Mouse (Mus musculus) forebrain, embryonic 11.5 days (tissue): Measurements from ENCODE around the gene Phldb1. TPM values are rescaled to one million over a fixed set of nuclear protein-coding genes. Genes with fewer than 3 reads are reported as not detected.
"Not testable (repeated sequence)": the region's sequence is repeated elsewhere in the genome, so short reads cannot be mapped to it uniquely, and the experiment has no call there.

Experiments
- ATAC-seq: fragments of 200-750 bp; cut with Nextera tagmentation; replicated peaks from 2 replicates; pipeline ENCODE4 v1.8.0; 2017; ENCODE audit warnings: moderate TSS enrichment; ENCODE audit not compliant: low FRiP score
- DNase-seq: peaks from one replicate; pipeline ENCODE4 v3.0.0-alpha.2; 2017; ENCODE audit warnings: low spot score
- H3K27ac ChIP-seq: fragments of 300-500 bp; sonication (generic); 2 replicates; pipeline ENCODE4 v1.5.1; 2014; ENCODE audit warnings: low read depth, low read length
- H3K27me3 ChIP-seq: fragments of 300-500 bp; sonication (generic); 2 replicates; pipeline ENCODE4 v1.6.1; 2014; ENCODE audit warnings: mild to moderate bottlenecking, low read length, mixed read lengths; ENCODE audit not compliant: control insufficient read depth, insufficient read depth
- H3K36me3 ChIP-seq: fragments of 300-500 bp; sonication (generic); 2 replicates; pipeline ENCODE4 v1.6.1; 2014; ENCODE audit warnings: mild to moderate bottlenecking, low read length, moderate library complexity, mixed read lengths; ENCODE audit not compliant: control insufficient read depth, insufficient read depth
- H3K4me1 ChIP-seq: fragments of 300-500 bp; sonication (generic); replicated peaks from 2 replicates; pipeline ENCODE4 v1.6.1; 2014; ENCODE audit warnings: low read length, mixed read lengths; ENCODE audit not compliant: control insufficient read depth, insufficient read depth
- H3K4me2 ChIP-seq: fragments of 300-500 bp; sonication (generic); 2 replicates; pipeline ENCODE4 v1.6.1; 2014; ENCODE audit warnings: low read depth, mild to moderate bottlenecking, low read length, moderate library complexity, mixed read lengths; ENCODE audit not compliant: severe bottlenecking
- H3K4me3 ChIP-seq: fragments of 300-500 bp; sonication (generic); 2 replicates; pipeline ENCODE4 v1.5.1; 2014; ENCODE audit warnings: low read depth, low read length
- H3K9ac ChIP-seq: fragments of 300-500 bp; sonication (generic); 2 replicates; pipeline ENCODE4 v1.6.1; 2014; ENCODE audit warnings: low read length
- H3K9me3 ChIP-seq: fragments of 300-500 bp; sonication (generic); 2 replicates; pipeline ENCODE4 v1.6.1; 2016; ENCODE audit warnings: low read length, mixed read lengths; ENCODE audit not compliant: control insufficient read depth
- WGBS: fragments of 180-500 bp; shearing (Covaris S2); extraction: QIAGEN DNeasy Blood & Tissue Kit; methylation state at CpG from one replicate; pipeline ENCODE4 v1.1.7; 2014; 5-methylcytosine and 5-hydroxymethylcytosine counted together
- polyA plus RNA-seq: library from polyadenylated mRNA; unstranded; fragments of >200 nt; fragmentation: Nextera tagmentation; extraction: Ambion mirVana; gene quantifications from 2 replicates; pipeline ENCODE4 v1.2.1, GENCODE M21; 2014

Gene Phldb1
- polyA plus RNA-seq, 1 experiment from 2014 or later: 46.0 TPM

- no peak overlapping the region for H3K4me2 ChIP-seq
- no peaks in the 10 kb centered on the region for H3K27me3 ChIP-seq
- no peaks in the 10 kb centered on the region for H3K36me3 ChIP-seq
- no peak overlapping the region for H3K27ac ChIP-seq
- ATAC-seq: no peak
- no peaks in the 10 kb centered on the region for H3K4me1 ChIP-seq
- no peak for DNase-seq
- H3K9ac ChIP-seq: no peak overlapping the region
- no peaks in the 10 kb centered on the region for H3K9me3 ChIP-seq
- WGBS: 93% methylated on average over 8 of the region's 8 CpGs
- H3K4me3 ChIP-seq: no peak overlapping the region
Observed at GRCm38 (mm10) chr9:44647026-44647425, 88.0 kb downstream of the Phldb1 start.

GRCm38 (mm10) chr9:44646366-44646765, 88.6 kb downstream of the Phldb1 start:
- no peak overlapping the region for H3K27ac ChIP-seq
- no peaks in the 10 kb centered on the region for H3K36me3 ChIP-seq
- H3K4me3 ChIP-seq: no peak overlapping the region
- no peak overlapping the region for H3K4me2 ChIP-seq
- H3K4me1 ChIP-seq: no peaks in the 10 kb centered on the region
- no peak for ATAC-seq
- no peaks in the 10 kb centered on the region for H3K27me3 ChIP-seq
- H3K9ac ChIP-seq: no peak overlapping the region
- 95% methylated on average over 6 of the region's 6 CpGs for WGBS
- no peaks in the 10 kb centered on the region for H3K9me3 ChIP-seq
- DNase-seq: no peak

- Histone ChIP-seq H3K4me3 (no peak overlapping the region), H3K36me3 (no peaks in the 10 kb centered on the region), H3K9me3 (no peaks in the 10 kb centered on the region), H3K4me1 (no peaks in the 10 kb centered on the region), H3K27ac (no peak overlapping the region), H3K9ac (no peak overlapping the region), H3K27me3 (no peaks in the 10 kb centered on the region), H3K4me2 (no peak overlapping the region)
- ATAC-seq (no peak), DNase-seq (no peak)
- 79% methylated on average over 15 of the region's 15 CpGs for WGBS
Observed at GRCm38 (mm10) chr9:44645924-44646323, 89.1 kb downstream of the Phldb1 start.

- H3K4me3 ChIP-seq: no peak overlapping the region
- no peaks in the 10 kb centered on the region for H3K9me3 ChIP-seq
- H3K27me3 ChIP-seq: no peaks in the 10 kb centered on the region
- DNase-seq (no peak), ATAC-seq (no peak)
- no peak overlapping the region for H3K27ac ChIP-seq
- 81% methylated on average over 5 of the region's 5 CpGs for WGBS
- H3K9ac ChIP-seq: no peak overlapping the region
- no peaks in the 10 kb centered on the region for H3K4me1 ChIP-seq
- no peaks in the 10 kb centered on the region; the same call in 1 of the 2 replicates for H3K36me3 ChIP-seq
- no peak overlapping the region for H3K4me2 ChIP-seq
Observed at GRCm38 (mm10) chr9:44645481-44645880, 89.5 kb downstream of the Phldb1 start.

GRCm38 (mm10) chr9:44644186-44644585, 90.8 kb downstream of the Phldb1 start:
- no peaks in the 10 kb centered on the region; the same call in 1 of the 2 replicates for H3K36me3 ChIP-seq
- H3K9me3 ChIP-seq: no peaks in the 10 kb centered on the region
- no peak overlapping the region for H3K9ac ChIP-seq
- ATAC-seq (no peak), DNase-seq (no peak)
- no peaks in the 10 kb centered on the region for H3K27me3 ChIP-seq
- H3K4me3 ChIP-seq: no peak overlapping the region
- no peaks in the 10 kb centered on the region for H3K4me1 ChIP-seq
- H3K27ac ChIP-seq: no peak overlapping the region
- 85% methylated on average over 2 of the region's 2 CpGs for WGBS
- no peak overlapping the region for H3K4me2 ChIP-seq

GRCm38 (mm10) chr9:44643103-44643502, 91.9 kb downstream of the Phldb1 start:
- no peak overlapping the region for H3K4me2 ChIP-seq
- no peaks in the 10 kb centered on the region; the same call in 1 of the 2 replicates for H3K36me3 ChIP-seq
- H3K9ac ChIP-seq: no peak overlapping the region
- WGBS: 96% methylated on average over 7 of the region's 7 CpGs
- no peaks in the 10 kb centered on the region for H3K4me1 ChIP-seq
- no peaks in the 10 kb centered on the region for H3K9me3 ChIP-seq
- H3K4me3 ChIP-seq: no peak overlapping the region
- DNase-seq: no peak
- no peaks in the 10 kb centered on the region for H3K27me3 ChIP-seq
- ATAC-seq: no peak
- H3K27ac ChIP-seq: no peak overlapping the region

GRCm38 (mm10) chr9:44641616-44642015, 93.4 kb downstream of the Phldb1 start:
- no peak overlapping the region for H3K9ac ChIP-seq
- H3K4me1 ChIP-seq: no peaks in the 10 kb centered on the region
- no peak overlapping the region for H3K27ac ChIP-seq
- WGBS: 86% methylated on average over 2 of the region's 2 CpGs
- H3K27me3 ChIP-seq: no peaks in the 10 kb centered on the region
- DNase-seq (no peak), ATAC-seq (no peak)
- no peaks in the 10 kb centered on the region for H3K9me3 ChIP-seq
- H3K4me2 ChIP-seq: no peak overlapping the region
- peaks cover 7% of the 10 kb centered on the region for H3K36me3 ChIP-seq
- H3K4me3 ChIP-seq: no peak overlapping the region

- no peak overlapping the region for H3K4me2 ChIP-seq
- DNase-seq (no peak), ATAC-seq (no peak)
- no peaks in the 10 kb centered on the region for H3K27me3 ChIP-seq
- H3K4me1 ChIP-seq: no peaks in the 10 kb centered on the region
- H3K4me3 ChIP-seq: no peak overlapping the region
- H3K36me3 ChIP-seq: peaks cover 11% of the 10 kb centered on the region
- H3K27ac ChIP-seq: no peak overlapping the region
- WGBS: 93% methylated on average over 3 of the region's 3 CpGs
- H3K9me3 ChIP-seq: no peaks in the 10 kb centered on the region
- no peak overlapping the region for H3K9ac ChIP-seq
Observed at GRCm38 (mm10) chr9:44640646-44641357, 94.2 kb downstream of the Phldb1 start.

- H3K9me3 ChIP-seq, H3K4me1 ChIP-seq, ATAC-seq, H3K9ac ChIP-seq, DNase-seq, H3K27me3 ChIP-seq, H3K27ac ChIP-seq, H3K4me2 ChIP-seq, H3K4me3 ChIP-seq: not testable (repeated sequence)
- 91% methylated on average over 1 of the region's 1 CpGs for WGBS
- H3K36me3 ChIP-seq: peaks cover 14% of the 10 kb centered on the region
Observed at GRCm38 (mm10) chr9:44640028-44640427, 95.0 kb downstream of the Phldb1 start.
